Mouse (Mus musculus): ENCODE measurements around the gene Kctd11. TPM values are rescaled to one million over a fixed set of nuclear protein-coding genes. Genes with fewer than 3 reads are reported as not detected.

Gene Kctd11
- polyA plus RNA-seq, 1 experiment from 2014 or later = 3.3 TPM

- 90% methylated on average over 17 of the region's 17 CpGs for WGBS
- H3K27ac ChIP-seq = no peak overlapping the region
- ATAC-seq (replicated peaks; ENCODE audit: insufficient number of reproducible peaks, insufficient read depth, low FRiP score, low read depth) = no peak
- peaks cover 83% of the 10 kb centered on the region for H3K36me3 ChIP-seq
- no peak overlapping the region for H3K9ac ChIP-seq
- no peak overlapping the region for H3K4me3 ChIP-seq
- H3K9me3 ChIP-seq (replicated peaks) = no peaks in the 10 kb centered on the region
- no peaks in the 10 kb centered on the region for H3K27me3 ChIP-seq
- no peak overlapping the region for H3K4me2 ChIP-seq
- peaks cover 23% of the 10 kb centered on the region for H3K4me1 ChIP-seq (replicated peaks)
Measured at GRCm38 (mm10) chr11:69910781-69911560, 29.8 kb upstream of the Kctd11 start.

- Histone ChIP-seq H3K36me3 (peaks cover 83% of the 10 kb centered on the region), H3K4me2 (no peak overlapping the region), H3K4me1 (replicated peaks) (peaks cover 15% of the 10 kb centered on the region), H3K4me3 (no peak overlapping the region), H3K9me3 (replicated peaks) (no peaks in the 10 kb centered on the region), H3K9ac (no peak overlapping the region), H3K27ac (no peak overlapping the region), H3K27me3 (no peaks in the 10 kb centered on the region)
- ATAC-seq (replicated peaks; ENCODE audit: insufficient number of reproducible peaks, insufficient read depth, low FRiP score, low read depth) = no peak
- WGBS = 92% methylated on average over 8 of the region's 8 CpGs
Measured at GRCm38 (mm10) chr11:69910177-69910576, 29.0 kb upstream of the Kctd11 start.

- no peak overlapping the region for H3K4me3 ChIP-seq
Measured at GRCm38 (mm10) chr11:69909174-69909573, 28.0 kb upstream of the Kctd11 start.

GRCm38 (mm10) chr11:69908645-69909044 lies 27.4 kb upstream of the Kctd11 start:
- no peak overlapping the region for H3K9ac ChIP-seq
- H3K36me3 ChIP-seq = peaks cover 96% of the 10 kb centered on the region
- no peak overlapping the region for H3K27ac ChIP-seq
- H3K9me3 ChIP-seq (replicated peaks) = no peaks in the 10 kb centered on the region
- H3K4me2 ChIP-seq = no peak overlapping the region
- no peak overlapping the region for H3K4me3 ChIP-seq
- H3K27me3 ChIP-seq = no peaks in the 10 kb centered on the region
- WGBS = 92% methylated on average over 11 of the region's 11 CpGs
- no peak for ATAC-seq (replicated peaks; ENCODE audit: insufficient number of reproducible peaks, insufficient read depth, low FRiP score, low read depth)
- peaks cover 5% of the 10 kb centered on the region for H3K4me1 ChIP-seq (replicated peaks)

More at GRCm38 (mm10) chr11:69909174-69909573, 28.0 kb upstream of the Kctd11 start:
- no peak for ATAC-seq (replicated peaks; ENCODE audit: insufficient number of reproducible peaks, insufficient read depth, low FRiP score, low read depth)
- Histone ChIP-seq H3K4me2 (no peak overlapping the region), H3K4me1 (replicated peaks) (peaks cover 6% of the 10 kb centered on the region), H3K27ac (no peak overlapping the region), H3K9ac (no peak overlapping the region), H3K27me3 (no peaks in the 10 kb centered on the region), H3K9me3 (replicated peaks) (no peaks in the 10 kb centered on the region), H3K36me3 (peaks cover 91% of the 10 kb centered on the region)
- 86% methylated on average over 5 of the region's 5 CpGs for WGBS

- H3K27ac ChIP-seq = no peak overlapping the region
- H3K27me3 ChIP-seq = no peaks in the 10 kb centered on the region
- H3K4me2 ChIP-seq = no peak overlapping the region
- H3K36me3 ChIP-seq = peaks cover 56% of the 10 kb centered on the region
- H3K4me3 ChIP-seq = no peak overlapping the region
- no peaks in the 10 kb centered on the region for H3K9me3 ChIP-seq (replicated peaks)
- WGBS = 95% methylated on average over 9 of the region's 9 CpGs
- ATAC-seq (replicated peaks; ENCODE audit: insufficient number of reproducible peaks, insufficient read depth, low FRiP score, low read depth) = no peak
- peaks cover 24% of the 10 kb centered on the region for H3K4me1 ChIP-seq (replicated peaks)
- no peak overlapping the region for H3K9ac ChIP-seq
Measured at GRCm38 (mm10) chr11:69904311-69904710, 23.1 kb upstream of the Kctd11 start.

GRCm38 (mm10) chr11:69902972-69903371 lies 21.8 kb upstream of the Kctd11 start:
- Histone ChIP-seq H3K4me1 (replicated peaks) (peaks cover 30% of the 10 kb centered on the region), H3K27me3 (no peaks in the 10 kb centered on the region), H3K9me3 (replicated peaks) (no peaks in the 10 kb centered on the region), H3K4me2 (peak overlapping the region; percentile 87), H3K27ac (no peak overlapping the region), H3K9ac (peak overlapping the region; percentile 93; the same call in 1 of the 2 replicates), H3K4me3 (peak overlapping the region; percentile 95), H3K36me3 (peaks cover 43% of the 10 kb centered on the region)
- no peak for ATAC-seq (replicated peaks; ENCODE audit: insufficient number of reproducible peaks, insufficient read depth, low FRiP score, low read depth)
- WGBS = 79% methylated on average over 13 of the region's 13 CpGs

- H3K27me3 ChIP-seq = no peaks in the 10 kb centered on the region
- H3K4me3 ChIP-seq = peak overlapping the region; percentile 95
- H3K27ac ChIP-seq = peak overlapping the region; percentile 99
- peak overlapping the region; percentile 93 for H3K9ac ChIP-seq
- no peaks in the 10 kb centered on the region for H3K9me3 ChIP-seq (replicated peaks)
- 0 out of 2 replicates have a peak, but pooled peaks have one; percentile 1 for ATAC-seq (replicated peaks; ENCODE audit: insufficient number of reproducible peaks, insufficient read depth, low FRiP score, low read depth)
- under 1% methylated on average over 37 of the region's 39 CpGs for WGBS
- peaks cover 33% of the 10 kb centered on the region for H3K36me3 ChIP-seq
- H3K4me2 ChIP-seq = peak overlapping the region; percentile 87
- peaks cover 30% of the 10 kb centered on the region for H3K4me1 ChIP-seq (replicated peaks)
Measured at GRCm38 (mm10) chr11:69901993-69902392, 20.8 kb upstream of the Kctd11 start.

GRCm38 (mm10) chr11:69901406-69901846 lies 20.2 kb upstream of the Kctd11 start:
- under 1% methylated on average over 42 of the region's 42 CpGs for WGBS
- Histone ChIP-seq H3K36me3 (peaks cover 27% of the 10 kb centered on the region), H3K9ac (peak overlapping the region; percentile 93), H3K27me3 (no peaks in the 10 kb centered on the region), H3K4me3 (peak overlapping the region; percentile 95), H3K4me1 (replicated peaks) (peaks cover 30% of the 10 kb centered on the region), H3K27ac (peak overlapping the region; percentile 99), H3K4me2 (peak overlapping the region; percentile 87), H3K9me3 (replicated peaks) (no peaks in the 10 kb centered on the region)
- ATAC-seq (replicated peaks; ENCODE audit: insufficient number of reproducible peaks, insufficient read depth, low FRiP score, low read depth) = peak; percentile 81

GRCm38 (mm10) chr11:69900471-69901405 lies 19.5 kb upstream of the Kctd11 start, which contains the start of the genes 2810408A11Rik and Neurl4:
Gene 2810408A11Rik, minus strand, starts transcription at chr11:69900987.
Gene Neurl4, plus strand, starts transcription at chr11:69901072.
- Histone ChIP-seq H3K9me3 (replicated peaks) (no peaks in the 10 kb centered on the region), H3K27ac (peak within 1 kb of the TSS; percentile 99), H3K9ac (peak within 1 kb of the TSS; percentile 93), H3K4me2 (peak within 1 kb of the TSS; percentile 87), H3K4me3 (peak within 1 kb of the TSS; percentile 95), H3K36me3 (peaks cover 20% of the 10 kb centered on the region), H3K4me1 (replicated peaks) (peaks cover 30% of the 10 kb centered on the region), H3K27me3 (no peaks in the 10 kb centered on the region; the same call in 1 of the 2 replicates)
- peak; percentile 92 for ATAC-seq (replicated peaks; ENCODE audit: insufficient number of reproducible peaks, insufficient read depth, low FRiP score, low read depth)
- WGBS = under 1% methylated on average over 38 of the region's 38 CpGs

GRCm38 (mm10) chr11:69899870-69900269 lies 18.7 kb upstream of the Kctd11 start:
- peak overlapping the region; percentile 87 for H3K4me2 ChIP-seq
- WGBS = 24% methylated on average over 4 of the region's 4 CpGs
- H3K27me3 ChIP-seq = no peaks in the 10 kb centered on the region; the same call in 1 of the 2 replicates
- H3K9ac ChIP-seq = peak overlapping the region; percentile 93
- H3K9me3 ChIP-seq (replicated peaks) = no peaks in the 10 kb centered on the region
- H3K36me3 ChIP-seq = peaks cover 12% of the 10 kb centered on the region
- no peak for ATAC-seq (replicated peaks; ENCODE audit: insufficient number of reproducible peaks, insufficient read depth, low FRiP score, low read depth)
- H3K4me3 ChIP-seq = peak overlapping the region; percentile 95
- H3K4me1 ChIP-seq (replicated peaks) = peaks cover 30% of the 10 kb centered on the region
- H3K27ac ChIP-seq = no peak overlapping the region

- Histone ChIP-seq H3K27me3 (no peaks in the 10 kb centered on the region; the same call in 1 of the 2 replicates), H3K36me3 (no peaks in the 10 kb centered on the region), H3K9ac (no peak within 1 kb of the TSS), H3K4me2 (no peak within 1 kb of the TSS), H3K27ac (no peak within 1 kb of the TSS; the same call in 1 of the 2 replicates), H3K4me3 (peak within 1 kb of the TSS; percentile 16; the same call in 1 of the 2 replicates), H3K9me3 (replicated peaks) (no peaks in the 10 kb centered on the region), H3K4me1 (replicated peaks) (peaks cover 33% of the 10 kb centered on the region)
- no peak for ATAC-seq (replicated peaks; ENCODE audit: insufficient number of reproducible peaks, insufficient read depth, low FRiP score, low read depth)
- 59% methylated on average over 4 of the region's 4 CpGs for WGBS
Measured at GRCm38 (mm10) chr11:69895291-69895690, 14.1 kb upstream of the Kctd11 start, which contains the start of gene Acap1. Gene Acap1, minus strand, starts transcription at chr11:69895539.

All from heart, embryonic 15.5 days (tissue).